Mouse (Mus musculus) heart, adult 18-20 months (tissue): ENCODE results near the gene Caskin2. TPM values are rescaled to one million over a fixed set of nuclear protein-coding genes. Genes with fewer than 3 reads are reported as not detected.
A peak's percentile ranks its signal among the peaks of the same experiment; 100 is the strongest.
"Not testable (repeated sequence)": the region's sequence is repeated elsewhere in the genome, so short reads cannot be mapped to it uniquely, and the experiment has no call there.

Experiments used
- DNase-seq, 2 experiments: peaks; one replicate each; pipeline ENCODE4 v3.0.0; 2021 to 2022; ENCODE audit warnings: mixed read lengths in 1 of 2
- long read RNA-seq, 2 experiments: library from polyadenylated mRNA; stranded (forward); transcript quantifications; one replicate each; pipeline ENCODE4 v2.0.0; 2021
- total RNA-seq, 2 experiments: library from RNA; stranded (reverse); gene quantifications; 2 replicates each; pipeline ENCODE4 v1.2.3; 2021

The Caskin2 gene
- total RNA-seq, result 10 to 100 TPM; 39.2 to 42.9 TPM
- long read RNA-seq, experiment 1, full-length matches to known transcripts, result 7 of 23 reads
- long read RNA-seq, experiment 1, partial matches to known transcripts, result 6 of 23 reads
- long read RNA-seq, experiment 1, other reads (novel, unspliced or antisense), result 10 of 23 reads
- long read RNA-seq, experiment 2, full-length matches to known transcripts, result 1 of 9 reads
- long read RNA-seq, experiment 2, partial matches to known transcripts, result 3 of 9 reads
- long read RNA-seq, experiment 2, other reads (novel, unspliced or antisense), result 5 of 9 reads

GRCm38 (mm10) chr11:115813507-115814296, at the start of gene Caskin2:
TSS of gene Caskin2 (minus strand) at chr11:115813639.
- DNase-seq, result peak; percentile 96

DNA sequence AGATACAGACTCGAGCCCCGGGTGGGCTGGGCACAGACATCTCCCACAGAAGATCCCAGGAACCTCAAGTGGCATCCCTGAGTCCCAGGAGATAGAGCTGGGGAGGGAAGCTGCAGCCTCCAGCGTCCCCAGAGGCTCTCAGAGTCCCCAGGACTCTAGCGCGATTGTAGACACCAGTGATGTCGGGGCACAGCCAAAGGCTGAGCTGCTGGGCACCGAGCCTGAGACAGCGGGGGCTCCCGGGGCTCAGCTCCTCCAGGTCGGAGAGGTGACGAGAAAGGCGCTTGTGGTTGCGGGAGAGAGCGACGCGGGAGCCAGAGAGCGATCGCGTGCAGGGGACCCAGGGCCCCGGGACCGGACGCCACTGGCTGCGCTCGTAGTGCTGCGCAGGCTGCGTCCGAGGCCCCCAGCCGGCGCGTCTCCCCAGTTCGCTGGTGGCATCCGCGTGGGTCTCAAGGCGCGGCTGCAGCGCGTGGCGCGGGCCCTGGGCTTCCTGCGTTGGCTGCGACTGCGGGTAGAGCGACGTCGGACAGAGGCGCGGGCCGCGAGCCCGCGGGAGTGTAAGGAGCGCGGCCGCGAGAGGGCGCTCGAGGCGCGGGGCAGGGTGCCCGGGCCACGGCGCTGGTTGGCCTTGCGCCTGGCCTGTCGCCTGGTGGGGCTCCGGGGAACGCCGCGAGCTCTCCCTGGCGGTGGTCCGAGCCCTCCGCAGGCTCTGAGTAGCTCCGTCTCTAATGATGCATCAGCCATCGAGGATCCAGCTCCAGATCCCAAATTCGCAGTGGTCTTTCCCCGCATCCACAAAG, 45.9 kb upstream of the Caskin2 start:
- DNase-seq, result peak; percentile 89 to 90

DNA sequence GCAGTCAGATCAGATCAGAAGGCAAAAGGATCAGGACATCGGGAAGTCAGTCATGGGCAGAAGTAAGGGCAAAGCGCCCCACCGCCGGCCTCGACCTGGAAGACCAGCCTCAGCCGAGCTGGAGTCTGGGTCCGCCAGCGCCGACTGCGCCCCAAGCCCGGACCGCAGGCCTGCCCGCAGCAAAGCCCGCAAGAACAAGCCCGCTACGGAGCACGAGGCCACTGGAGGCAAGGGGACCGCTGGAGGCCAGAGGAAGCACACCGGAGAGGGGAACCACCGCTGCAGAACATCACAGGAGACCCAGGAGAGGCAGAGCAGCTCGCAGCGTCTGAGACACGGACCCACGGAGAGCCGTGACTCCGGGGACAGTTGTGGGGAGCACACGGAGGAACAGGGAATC, 44.9 kb upstream of the Caskin2 start, which contains the start of gene Myo15b:
Myo15b (plus strand) TSS at position 53 of the 400 bp plus-strand sequence.
- no peak for DNase-seq

DNA sequence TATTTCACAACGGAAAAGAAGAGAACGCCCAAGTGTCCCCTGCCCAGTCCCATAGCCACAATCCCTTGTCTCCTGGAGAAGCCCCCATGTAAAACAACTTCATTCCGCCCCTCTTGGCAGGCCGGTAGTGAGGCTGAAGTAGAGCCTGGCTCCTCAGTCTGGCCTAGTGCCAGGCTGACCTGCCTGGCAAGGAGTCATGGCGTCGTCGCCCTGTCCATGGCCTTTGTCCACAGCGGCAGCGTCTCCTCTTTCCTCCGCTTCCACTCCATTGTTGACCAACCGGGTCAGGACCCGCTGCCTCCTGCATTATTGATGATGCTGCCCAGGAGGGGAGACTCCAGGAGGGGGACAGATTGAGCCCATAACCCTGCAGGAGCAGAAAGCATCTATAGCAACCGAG, 44.5 kb upstream of the Caskin2 start:
- no peak for DNase-seq

GRCm38 (mm10) chr11:115857146-115857545, 43.7 kb upstream of the Caskin2 start:
- not testable (repeated sequence) for DNase-seq

DNA sequence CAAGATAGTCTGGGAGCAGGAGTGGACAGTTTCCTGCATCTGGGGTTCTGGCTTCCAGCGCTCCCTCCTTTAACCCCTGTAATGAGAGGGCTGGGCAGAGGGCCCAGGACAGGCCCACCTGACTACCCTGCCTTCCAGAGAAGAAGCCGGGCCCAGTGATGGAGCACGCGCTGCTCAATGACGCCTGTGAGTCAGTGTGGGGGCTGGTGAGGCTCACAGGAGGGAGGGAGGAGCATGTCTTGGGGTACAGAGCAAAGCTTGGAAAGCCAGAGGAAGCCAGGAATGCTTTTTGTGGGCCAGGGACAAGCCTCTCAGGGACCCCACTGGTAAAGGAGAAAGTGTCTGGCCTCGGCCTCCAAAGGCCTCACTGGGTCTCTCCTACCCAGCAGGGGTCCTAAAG, 41.2 kb upstream of the Caskin2 start:
- no peak for DNase-seq

GRCm38 (mm10) chr11:115845819-115846218, 32.4 kb upstream of the Caskin2 start:
- no peak for DNase-seq

GRCm38 (mm10) chr11:115844240-115844639, 30.8 kb upstream of the Caskin2 start:
- DNase-seq, result no peak

DNA sequence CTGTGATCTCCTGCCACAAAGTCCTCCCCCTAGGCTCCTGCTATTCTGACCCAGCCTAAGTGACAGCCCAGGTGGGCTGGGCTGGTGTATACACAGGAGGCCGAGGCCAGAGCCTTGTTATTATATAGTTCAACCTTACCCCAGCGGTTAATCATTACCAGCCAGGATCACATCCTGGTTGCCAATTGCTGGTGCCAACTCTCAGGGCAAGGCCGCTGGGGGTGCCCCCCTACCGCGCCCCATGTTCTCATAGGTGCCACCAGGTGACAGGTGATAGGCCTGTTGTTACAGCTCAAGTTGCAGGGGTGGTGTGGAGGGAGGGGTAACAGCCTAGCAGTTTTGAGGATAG, 30.4 kb upstream of the Caskin2 start:
- DNase-seq, result no peak

DNA sequence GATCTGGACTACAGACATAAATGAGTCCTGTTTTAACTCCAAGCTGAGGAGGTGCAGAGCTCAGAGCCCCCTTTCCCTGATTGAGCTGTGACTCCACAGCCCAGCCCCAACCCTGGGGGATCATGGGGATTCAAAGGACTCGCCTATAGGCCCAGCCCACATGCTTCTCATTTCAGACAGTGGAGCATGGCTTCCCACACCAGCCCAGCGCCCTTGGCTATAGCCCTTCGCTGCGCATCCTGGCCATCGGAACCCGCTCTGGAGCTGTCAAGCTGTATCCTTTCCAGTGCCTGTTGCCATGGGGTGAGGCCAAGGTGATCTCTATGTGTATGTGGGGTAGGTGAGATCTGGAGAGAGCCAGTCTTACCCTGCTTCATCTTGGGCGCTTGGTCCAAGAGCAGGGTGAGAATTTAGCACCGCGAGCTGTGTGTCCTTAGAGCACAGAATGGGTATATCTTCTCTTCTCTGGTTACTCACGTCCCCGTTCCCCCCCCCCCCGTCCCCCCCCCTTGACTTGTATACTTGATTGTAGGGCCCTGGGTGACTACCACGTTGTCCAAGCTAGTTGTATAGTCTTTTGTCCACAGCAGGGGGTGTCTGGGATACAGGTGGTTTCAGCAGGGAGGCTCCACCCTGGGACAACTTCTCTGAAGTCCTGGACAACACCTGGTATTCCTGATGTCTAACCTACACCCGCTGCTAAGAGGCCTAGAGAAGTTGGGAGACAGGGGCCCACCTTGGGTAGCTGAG, 29.9 kb upstream of the Caskin2 start:
- DNase-seq, result no peak

DNA sequence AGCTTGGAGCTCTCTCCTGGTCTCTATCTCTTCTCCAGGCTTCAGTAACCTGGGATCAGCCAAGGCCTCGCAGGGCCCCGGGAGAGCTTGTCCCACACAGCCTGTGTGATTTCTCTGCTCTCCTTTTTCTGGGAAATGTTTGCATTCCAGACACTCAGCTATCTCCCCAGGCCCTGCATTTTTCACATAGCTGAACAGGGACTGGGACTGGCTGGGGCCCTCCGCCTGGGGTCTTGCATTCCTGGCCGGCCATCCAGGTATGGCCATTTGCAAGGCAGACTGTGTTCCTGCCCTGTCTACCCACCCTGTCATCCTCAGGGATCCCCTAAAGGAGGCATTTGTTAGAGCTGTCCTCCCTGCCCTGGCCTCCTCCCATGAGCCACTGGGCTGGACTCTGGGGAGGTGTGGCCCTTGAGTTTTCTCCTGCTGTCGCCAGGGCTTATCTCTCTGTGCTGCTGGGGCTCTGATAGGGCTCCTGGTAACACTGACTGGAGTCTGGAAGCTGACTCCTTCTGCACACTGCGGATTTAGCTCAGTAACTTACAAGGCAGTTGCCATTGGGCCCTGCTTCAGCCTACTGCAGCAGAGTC, 28.6 kb upstream of the Caskin2 start:
- peak; percentile 77 to 85 for DNase-seq

GRCm38 (mm10) chr11:115841044-115841443, 27.6 kb upstream of the Caskin2 start:
- no peak for DNase-seq

- DNase-seq, result no peak
Measured at GRCm38 (mm10) chr11:115839732-115840131, 26.3 kb upstream of the Caskin2 start.

GRCm38 (mm10) chr11:115838895-115839311, 25.5 kb upstream of the Caskin2 start:
- peak; percentile 41 to 44 for DNase-seq

GRCm38 (mm10) chr11:115837606-115838345, 24.3 kb upstream of the Caskin2 start:
- DNase-seq, result no peak

- DNase-seq, result no peak
Measured at GRCm38 (mm10) chr11:115836656-115837395, 23.4 kb upstream of the Caskin2 start.

DNA sequence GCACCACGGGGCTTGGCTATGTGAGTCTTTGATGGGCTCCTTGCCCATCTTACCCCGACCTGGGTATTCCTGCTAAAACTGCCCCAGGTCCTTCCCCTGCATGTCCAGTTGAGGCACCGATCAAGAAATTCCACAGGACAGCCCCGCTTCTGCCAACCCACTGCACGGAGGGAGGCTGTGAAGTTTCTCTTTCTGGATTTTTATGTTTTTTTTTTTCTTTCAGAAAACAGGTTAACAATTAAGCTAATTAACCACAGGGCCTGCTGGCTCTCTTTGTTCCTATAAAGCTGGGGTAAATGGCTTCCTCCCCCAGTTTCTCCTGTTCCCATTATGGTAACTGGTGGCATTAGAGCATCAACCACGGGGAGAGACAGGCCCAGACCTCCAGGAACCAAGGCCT, 20.6 kb upstream of the Caskin2 start:
- no peak for DNase-seq

- no peak for DNase-seq
Measured at GRCm38 (mm10) chr11:115833021-115833513, 19.6 kb upstream of the Caskin2 start.

DNA sequence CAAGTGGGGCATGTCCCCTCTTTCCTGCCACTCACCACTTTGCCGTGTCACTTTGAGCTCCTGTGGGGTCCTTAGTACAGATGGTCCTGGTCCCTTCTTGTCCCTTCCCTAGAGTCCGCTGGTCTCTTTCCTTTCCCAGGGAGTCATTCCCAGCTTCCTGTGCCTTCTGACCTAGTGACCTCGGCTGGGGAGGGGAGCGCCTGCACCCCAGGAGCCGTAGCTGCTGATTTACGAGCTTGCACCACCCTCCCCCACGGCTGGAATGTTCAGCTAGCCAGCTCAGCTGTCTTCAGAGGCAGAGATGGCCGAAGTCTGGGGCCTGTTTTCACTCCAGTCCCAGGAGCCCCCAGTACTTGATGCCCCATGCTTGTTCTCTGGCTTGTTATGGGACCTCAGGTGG, 19.1 kb upstream of the Caskin2 start:
- DNase-seq, result peak; percentile 34 to 60

DNA sequence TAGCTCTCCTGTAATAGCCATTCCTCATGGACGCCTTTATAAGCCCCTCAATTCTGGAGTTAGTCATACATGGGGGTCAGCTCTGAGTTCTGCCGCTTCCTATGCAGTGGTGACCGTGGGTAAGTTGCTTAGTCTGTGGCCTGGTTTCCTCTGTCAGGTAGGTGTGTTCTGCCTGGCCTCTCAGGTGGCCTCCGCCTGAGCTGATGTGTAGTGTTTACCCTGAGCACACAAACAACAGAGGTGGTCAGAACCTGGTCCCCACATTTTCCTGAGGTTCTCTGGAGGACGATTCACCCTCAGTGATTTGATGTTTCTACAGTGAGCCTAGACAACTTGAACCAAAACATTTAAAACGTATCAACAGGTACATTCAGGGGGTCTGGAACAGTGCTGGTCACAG, 18.6 kb upstream of the Caskin2 start:
- no peak for DNase-seq
